20 mouse cellular contexts compared by ENCODE assay signal in the genomic region with DNA sequence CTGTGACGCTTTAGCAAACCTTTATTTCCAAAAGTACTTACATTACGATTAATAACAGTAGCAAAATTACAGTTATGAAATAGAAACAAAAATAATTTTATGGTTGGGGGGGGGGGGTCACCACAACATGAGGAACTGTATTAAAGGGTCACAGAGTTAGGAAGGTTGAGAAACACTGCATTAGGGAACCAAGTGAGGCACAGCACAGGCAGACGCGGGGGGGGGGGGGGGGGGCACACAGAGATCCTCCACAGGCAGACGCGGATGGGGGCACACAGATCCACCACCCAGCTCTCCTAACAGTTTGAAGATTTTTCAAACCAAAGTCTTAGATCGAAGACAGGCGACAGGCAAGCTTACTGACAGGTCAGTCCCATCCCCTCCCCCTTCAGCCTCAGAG. TPM values are rescaled to one million over a fixed set of nuclear protein-coding genes. Genes with fewer than 3 reads are reported as not detected.
A peak's percentile ranks its signal among the peaks of the same experiment; 100 is the strongest.
DNase-seq lines count a peak whose midpoint lies in the region; ATAC-seq and TF ChIP-seq lines count a peak whose summit lies in the region.
"Had no signal": no experiment of that assay in that cellular context is flagged by ENCODE, and none has a peak within 500 bp of the region (broad histone marks: within the 10 kb centered on the region; RNA-seq: fewer than 3 reads in every experiment).

No protein-coding gene starts in this region.

- no peak for TF ChIP-seq POLR2A in small intestine, adult 2 months (IDR thresholded peaks at IDR 0.05; ENCODE audit: low read depth, low read length)

- DNase-seq in gastrocnemius, adult 2 months = no peak
- DNase-seq in gastrocnemius, postnatal 25 days = no peak
- no peak for DNase-seq in kidney, postnatal 0 days (ENCODE audit: low spot score)
- DNase-seq in kidney, postnatal 4 days = no peak
- DNase-seq in urinary bladder, postnatal 36 days (ENCODE audit: low spot score in 2 of 2) = no peak
- no peak for DNase-seq in frontal cortex, postnatal 10 days (ENCODE audit: low spot score in 2 of 2)
- DNase-seq: adrenal gland, adult 8-10 months; cerebellum, adult 11-12 months; heart, adult 18-20 months; lung, embryonic 14.5 days; midbrain, embryonic 14.5 days; right cerebral cortex, adult 18-20 months; thymus, postnatal 25 days had no signal

- H3K4me2 ChIP-seq in kidney, postnatal 0 days (ENCODE audit: low read length) = no peak overlapping the region
- peak overlapping the region; percentile 31 for H3K4me2 ChIP-seq in intestine, embryonic 16.5 days (ENCODE audit: low read depth, low read length)
- H3K4me2 ChIP-seq: hindbrain, embryonic 14.5 days; lung, embryonic 14.5 days had no signal

- H3K36me3 ChIP-seq in kidney, postnatal 0 days (ENCODE audit: insufficient read depth, low read length) = peaks cover 17% of the 10 kb centered on the region
- 0 out of 2 replicates have a peak, but pooled peaks cover 8% of the 10 kb centered on the region for H3K36me3 ChIP-seq in intestine, embryonic 16.5 days (ENCODE audit: control insufficient read depth, insufficient read depth, low read length)
- H3K36me3 ChIP-seq in small intestine, adult 2 months (ENCODE audit: control insufficient read depth, insufficient read depth, low read length) = peaks cover 12% of the 10 kb centered on the region

- intact Hi-C loops in gastrocnemius, adult 2 months (cut with DNase I) = no loop called here

- H3K9ac ChIP-seq in kidney, postnatal 0 days (ENCODE audit: low read depth, low read length) = peak overlapping the region; percentile 27; the same call in 1 of the 2 replicates
- H3K9ac ChIP-seq in intestine, embryonic 16.5 days (ENCODE audit: low read depth, low read length) = no peak overlapping the region
- H3K9ac ChIP-seq: hindbrain, embryonic 14.5 days; lung, embryonic 14.5 days had no signal

- H3K27me3 ChIP-seq in kidney, postnatal 0 days (ENCODE audit: insufficient read depth, low read length) = no peaks in the 10 kb centered on the region
- no peaks in the 10 kb centered on the region for H3K27me3 ChIP-seq in intestine, embryonic 16.5 days (replicated peaks; ENCODE audit: control insufficient read depth, insufficient read depth, low read length)
- H3K27me3 ChIP-seq in small intestine, adult 2 months (ENCODE audit: control insufficient read depth, insufficient read depth, low read length) = no peaks in the 10 kb centered on the region

- H3K27ac ChIP-seq in gastrocnemius, adult 2 months = 0 out of 2 replicates have a peak overlapping the region, but pooled peaks have one; percentile 21
- H3K27ac ChIP-seq in kidney, postnatal 0 days = peak overlapping the region; percentile 78; the same call in 1 of the 2 replicates
- H3K27ac ChIP-seq in intestine, embryonic 16.5 days (ENCODE audit: low read length) = peak overlapping the region; percentile 72
- peak overlapping the region; percentile 88 for H3K27ac ChIP-seq in small intestine, adult 2 months (ENCODE audit: insufficient read depth, low read depth, low read length)
- H3K27ac ChIP-seq: embryonic facial prominence, embryonic 10.5 days; hindbrain, embryonic 14.5 days; layer of hippocampus, adult 2 months; macrophage had no signal

- no peak for TF ChIP-seq CTCF in gastrocnemius, adult 2 months (IDR thresholded peaks at IDR 0.05)
- TF ChIP-seq CTCF in kidney, postnatal 0 days (IDR thresholded peaks at IDR 0.05; ENCODE audit: low read depth) = no peak
- TF ChIP-seq CTCF in small intestine, adult 2 months (IDR thresholded peaks at IDR 0.05; ENCODE audit: extremely low read depth, insufficient read length, insufficient replicate concordance, low read depth, low read length) = no peak

- peaks cover 46% of the 10 kb centered on the region for H3K4me1 ChIP-seq in kidney, postnatal 0 days (replicated peaks; ENCODE audit: insufficient read depth, low read length)
- H3K4me1 ChIP-seq in intestine, embryonic 16.5 days (ENCODE audit: control insufficient read depth, insufficient read depth, low read length) = peaks cover 70% of the 10 kb centered on the region
- peaks cover 66% of the 10 kb centered on the region for H3K4me1 ChIP-seq in small intestine, adult 2 months (ENCODE audit: control insufficient read depth, insufficient read depth, insufficient read length, low read length)

- peak overlapping the region; percentile 15; the same call in 1 of the 2 replicates for H3K4me3 ChIP-seq in gastrocnemius, adult 2 months
- no peak overlapping the region for H3K4me3 ChIP-seq in kidney, postnatal 0 days (replicated peaks; ENCODE audit: low read depth, low read length)
- no peak overlapping the region for H3K4me3 ChIP-seq in intestine, embryonic 16.5 days (ENCODE audit: low read length)
- no peak overlapping the region for H3K4me3 ChIP-seq in small intestine, adult 2 months (ENCODE audit: low read depth, low read length)
- H3K4me3 ChIP-seq: embryonic facial prominence, embryonic 10.5 days; layer of hippocampus, adult 2 months had no signal

- WGBS in kidney, postnatal 0 days = 74% methylated on average over 8 of the region's 8 CpGs
- WGBS in intestine, embryonic 16.5 days = 54% methylated on average over 7 of the region's 8 CpGs
- WGBS in small intestine, adult 2 months = 29% methylated on average over 8 of the region's 8 CpGs

- H3K9me3 ChIP-seq in kidney, postnatal 0 days (replicated peaks; ENCODE audit: low read length) = no peaks in the 10 kb centered on the region
- no peaks in the 10 kb centered on the region for H3K9me3 ChIP-seq in intestine, embryonic 16.5 days (ENCODE audit: control insufficient read depth, low read length)
- H3K9me3 ChIP-seq: embryonic facial prominence, embryonic 10.5 days had no signal

- no peak for ATAC-seq in kidney, postnatal 0 days (replicated peaks; ENCODE audit: low FRiP score, low read depth)
- ATAC-seq in intestine, embryonic 16.5 days = no peak
- ATAC-seq: forebrain, embryonic 14.5 days had no signal

RNA-seq across cellular contexts. Expression of gene Ski, which starts 15.9 kb away (rescaled TPM):
- 10 to 100 TPM; 28.5 to 35.6 TPM for total RNA-seq in gastrocnemius, adult 2 months (2021)
- 10 to 100 TPM; 31.3 to 34.7 TPM for total RNA-seq in gastrocnemius, postnatal 25 days (2021)
- 15.5 TPM in 2 replicates for polyA plus RNA-seq in kidney, postnatal 0 days (2015; fragmentation: Nextera tagmentation; extraction: Ambion mirVana)
- polyA plus RNA-seq in intestine, embryonic 16.5 days (2015; fragmentation: Nextera tagmentation; extraction: Ambion mirVana) = 11.4 and 11.7 TPM in 2 replicates
- 27.8 and 48.0 TPM in 2 replicates for polyA plus RNA-seq in small intestine, adult 2 months (2012; rRNA removed)

RNA-seq across cellular contexts. Expression of gene Faap20, which starts 43.1 kb away (rescaled TPM):
- 1 to 10 TPM; 4.6 to 6.1 TPM for total RNA-seq in gastrocnemius, adult 2 months (2021)
- 1 to 10 TPM; 5.3 to 8.2 TPM for total RNA-seq in gastrocnemius, postnatal 25 days (2021)
- polyA plus RNA-seq in kidney, postnatal 0 days (2015; fragmentation: Nextera tagmentation; extraction: Ambion mirVana) = 77.2 and 80.0 TPM in 2 replicates
- 60.3 and 70.4 TPM in 2 replicates for polyA plus RNA-seq in intestine, embryonic 16.5 days (2015; fragmentation: Nextera tagmentation; extraction: Ambion mirVana)
- 22.5 and 52.0 TPM in 2 replicates for polyA plus RNA-seq in small intestine, adult 2 months (2012; rRNA removed)

Comparison
In these comparisons a context has a peak if more than half of its experiments do, and no peak if none do; other contexts are left out.
1. H3K27ac ChIP-seq: peak in every context shown above with its lines; median percentile 88 in small intestine, adult 2 months; 78 in kidney, postnatal 0 days; 72 in intestine, embryonic 16.5 days; 21 in gastrocnemius, adult 2 months.